Mouse (Mus musculus) hindbrain, embryonic 15.5 days (tissue): ENCODE data around the gene Olfr649. TPM values are rescaled to one million over a fixed set of nuclear protein-coding genes. Genes with fewer than 3 reads are reported as not detected.
A peak's percentile ranks its signal among the peaks of the same experiment; 100 is the strongest.

Experiments
- ATAC-seq: fragments of 200-750 bp; cut with Nextera tagmentation; 2 replicates; pipeline ENCODE4 v1.8.0; 2017; ENCODE audit warnings: low read depth, moderate number of reproducible peaks, moderate TSS enrichment; ENCODE audit not compliant: low FRiP score
- H3K27ac ChIP-seq: fragments of 300-500 bp; sonication (generic); replicated peaks from 2 replicates; pipeline ENCODE4 v1.5.1; 2015; ENCODE audit warnings: mild to moderate bottlenecking, inconsistent platforms
- H3K27me3 ChIP-seq: fragments of 300-500 bp; sonication (generic); 2 replicates; pipeline ENCODE4 v1.6.1; 2015; ENCODE audit warnings: control low read depth, inconsistent platforms
- H3K36me3 ChIP-seq: fragments of 300-500 bp; sonication (generic); 2 replicates; pipeline ENCODE4 v1.6.1; 2015; ENCODE audit warnings: control low read depth, inconsistent platforms
- H3K4me1 ChIP-seq: fragments of 300-500 bp; sonication (generic); replicated peaks from 2 replicates; pipeline ENCODE4 v1.6.1; 2015; ENCODE audit warnings: control low read depth, inconsistent platforms
- H3K4me2 ChIP-seq: fragments of 300-500 bp; sonication (generic); 2 replicates; pipeline ENCODE4 v1.6.1; 2015; ENCODE audit warnings: moderate library complexity, mild to moderate bottlenecking, inconsistent platforms
- H3K4me3 ChIP-seq: fragments of 300-500 bp; sonication (generic); 2 replicates; pipeline ENCODE4 v1.5.1; 2015; ENCODE audit warnings: mild to moderate bottlenecking, inconsistent platforms
- H3K9ac ChIP-seq: fragments of 300-500 bp; sonication (generic); 2 replicates; pipeline ENCODE4 v1.6.1; 2015; ENCODE audit warnings: inconsistent platforms
- H3K9me3 ChIP-seq: fragments of 300-500 bp; sonication (generic); 2 replicates; pipeline ENCODE4 v1.6.1; 2016; ENCODE audit warnings: control low read depth, inconsistent platforms
- WGBS: fragments of 180-500 bp; shearing (Covaris S2); methylation state at CpG from one replicate; pipeline ENCODE4 v1.1.7; 2015; 5-methylcytosine and 5-hydroxymethylcytosine counted together
- polyA plus RNA-seq: library from polyadenylated mRNA; unstranded; fragments of >200 nt; fragmentation: Nextera tagmentation; extraction: Ambion mirVana; gene quantifications from 2 replicates; pipeline ENCODE4 v1.2.1, GENCODE M21; 2015

Olfr649 gene
- polyA plus RNA-seq, result not detected in 2 replicates

DNA sequence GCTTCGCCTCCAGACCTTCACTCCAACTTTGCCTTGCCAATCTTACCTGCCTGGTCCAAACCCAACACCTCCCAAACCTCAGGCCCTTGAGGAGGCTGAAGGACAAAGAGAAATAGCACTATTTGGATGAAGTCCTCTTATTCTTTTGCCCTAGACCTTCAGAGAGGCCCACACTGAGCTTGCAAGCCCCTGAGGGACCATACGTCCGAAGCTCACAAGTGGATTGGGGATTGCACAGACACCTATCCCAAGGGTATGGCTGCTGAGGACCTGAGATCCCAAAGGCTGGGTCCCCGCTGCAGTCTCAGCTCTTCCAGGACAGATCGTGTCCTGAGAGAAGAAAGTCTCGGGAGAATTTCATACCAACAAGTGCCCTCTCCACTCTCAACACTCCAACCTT, at the start of gene Olfr649:
Gene Olfr649 (minus strand): TSS at position 101 of the 400 bp plus-strand sequence.
- Histone ChIP-seq H3K27me3 (no peaks in the 10 kb centered on the region), H3K4me1 (no peaks in the 10 kb centered on the region), H3K4me2 (no peak within 1 kb of the TSS), H3K4me3 (no peak within 1 kb of the TSS), H3K9me3 (no peaks in the 10 kb centered on the region), H3K27ac (no peak within 1 kb of the TSS), H3K9ac (no peak within 1 kb of the TSS), H3K36me3 (no peaks in the 10 kb centered on the region)
- 84% methylated on average over 6 of the region's 6 CpGs for WGBS
- ATAC-seq, result no peak

DNA sequence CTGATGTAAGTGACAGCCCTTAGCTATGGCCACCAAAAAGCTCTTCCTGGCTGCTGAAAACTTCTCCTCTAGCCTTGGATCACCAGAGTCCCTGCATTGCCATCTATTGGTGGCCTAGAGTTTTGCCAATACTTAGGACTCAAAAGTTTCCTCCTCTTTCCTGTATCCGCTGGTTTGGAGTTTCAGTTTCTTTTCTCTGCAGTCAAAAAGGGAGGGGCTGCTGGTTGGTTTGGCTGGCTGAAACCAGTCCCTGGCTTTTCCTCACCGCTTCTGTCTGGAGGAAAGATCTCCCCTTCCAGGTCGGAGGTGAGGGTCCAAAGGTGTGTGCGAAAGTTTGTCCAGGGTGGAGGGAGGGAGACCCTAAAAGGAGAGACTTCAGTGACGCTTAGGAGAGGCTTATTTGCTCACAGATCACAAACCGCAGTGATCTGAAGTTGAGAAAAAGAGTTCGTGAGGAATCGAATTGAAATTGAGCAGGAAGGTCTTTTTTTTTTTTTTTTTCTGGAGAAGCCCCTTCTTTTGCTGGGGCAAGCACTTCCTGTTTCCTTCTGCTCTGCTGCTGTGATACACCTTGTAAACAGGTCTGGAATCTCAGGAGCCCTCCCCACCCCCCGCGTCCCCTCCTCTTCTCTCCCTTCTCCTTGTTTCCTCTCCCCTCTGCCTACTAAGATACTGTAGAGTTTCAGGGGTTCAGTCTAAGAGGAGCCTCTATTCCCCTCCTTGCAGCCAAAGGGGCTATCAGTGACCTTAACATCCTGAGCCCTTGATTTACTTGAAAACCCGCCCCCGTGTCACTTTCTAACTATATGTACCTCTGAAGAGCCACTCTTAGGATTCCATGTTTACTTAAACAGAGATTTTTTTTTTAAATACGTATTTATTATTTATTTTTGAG, 48.7 kb upstream of the Olfr649 start, which contains the start of gene Trim34a:
Gene Trim34a (plus strand): TSS at position 171 of the 895 bp plus-strand sequence.
- H3K4me2 ChIP-seq, result peak within 1 kb of the TSS; percentile 44
- no peak within 1 kb of the TSS for H3K27ac ChIP-seq
- no peaks in the 10 kb centered on the region for H3K4me1 ChIP-seq
- H3K4me3 ChIP-seq, result peak within 1 kb of the TSS; percentile 35
- no peaks in the 10 kb centered on the region for H3K36me3 ChIP-seq
- WGBS, result 8% methylated on average over 13 of the region's 13 CpGs
- ATAC-seq, result peak; percentile 51; the same call in 1 of the 2 replicates
- H3K9ac ChIP-seq, result no peak within 1 kb of the TSS
- H3K9me3 ChIP-seq, result no peaks in the 10 kb centered on the region
- no peaks in the 10 kb centered on the region for H3K27me3 ChIP-seq

DNA sequence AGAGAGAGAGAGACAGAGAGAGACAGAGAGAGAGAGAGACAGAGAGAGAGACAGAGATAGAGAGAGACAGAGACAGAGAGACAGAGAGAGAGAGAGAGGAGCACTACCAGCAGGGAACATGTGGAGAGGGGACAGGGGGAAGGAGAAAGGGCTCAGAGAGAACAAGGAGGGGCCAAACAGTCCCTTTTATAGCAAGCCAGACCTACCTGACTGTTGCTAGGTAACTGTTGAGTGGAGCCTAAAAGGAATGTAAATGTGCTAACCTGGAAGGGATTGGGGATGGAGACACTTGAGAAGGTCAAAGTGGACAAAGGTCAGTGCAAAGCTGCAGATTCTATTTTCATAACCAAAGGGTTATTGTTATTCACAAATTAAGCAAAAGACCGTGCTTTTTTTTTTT, 47.8 kb upstream of the Olfr649 start:
- no peaks in the 10 kb centered on the region for H3K27me3 ChIP-seq
- H3K4me3 ChIP-seq, result no peak overlapping the region
- WGBS, result 56% methylated on average over 1 of the region's 1 CpGs
- H3K27ac ChIP-seq, result no peak overlapping the region
- no peak overlapping the region for H3K4me2 ChIP-seq
- no peaks in the 10 kb centered on the region for H3K9me3 ChIP-seq
- no peak overlapping the region for H3K9ac ChIP-seq
- H3K36me3 ChIP-seq, result no peaks in the 10 kb centered on the region
- ATAC-seq, result no peak
- no peaks in the 10 kb centered on the region for H3K4me1 ChIP-seq

DNA sequence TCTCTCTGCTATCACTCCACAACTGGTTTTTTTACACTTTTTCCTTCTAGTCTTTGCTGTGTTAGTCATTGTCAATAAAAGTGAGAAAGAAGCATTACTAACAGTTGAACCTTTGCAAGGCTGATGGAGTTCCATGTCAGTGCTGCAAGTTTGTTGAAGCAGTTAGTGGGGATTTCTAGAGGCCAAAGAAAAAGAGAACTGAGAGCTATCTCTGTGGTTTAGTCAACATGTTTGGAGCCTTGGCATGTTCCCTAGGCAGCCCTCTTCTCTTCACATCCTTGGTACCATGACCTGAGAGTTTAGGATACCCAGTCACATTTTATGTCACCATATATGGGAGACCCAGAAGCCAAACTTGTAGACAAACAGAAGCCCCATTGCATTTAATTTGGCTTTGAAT, 45.1 kb upstream of the Olfr649 start:
- Histone ChIP-seq H3K4me1 (no peaks in the 10 kb centered on the region), H3K36me3 (no peaks in the 10 kb centered on the region), H3K4me2 (no peak overlapping the region), H3K9me3 (no peaks in the 10 kb centered on the region), H3K4me3 (no peak overlapping the region), H3K9ac (no peak overlapping the region), H3K27me3 (no peaks in the 10 kb centered on the region), H3K27ac (no peak overlapping the region)
- ATAC-seq, result no peak

DNA sequence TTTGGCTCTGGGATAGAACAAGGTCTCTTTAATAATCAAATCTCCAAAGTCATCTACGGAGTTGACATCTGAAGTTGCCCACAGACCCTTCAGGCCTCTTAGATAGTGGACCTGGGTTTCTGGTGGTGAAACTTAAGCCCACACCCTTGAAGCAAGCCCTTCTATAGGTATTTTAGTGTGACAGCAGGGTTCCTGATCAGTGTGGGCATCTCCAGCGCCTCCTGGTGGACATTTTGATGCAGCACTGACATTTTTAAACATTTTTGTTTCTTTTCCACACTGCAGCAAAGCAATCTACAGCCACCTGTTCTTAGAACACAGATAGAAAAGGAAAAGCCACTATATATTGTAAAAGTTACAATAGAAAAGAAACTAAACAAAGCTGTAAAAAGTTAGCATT, 35.4 kb upstream of the Olfr649 start:
- Histone ChIP-seq H3K36me3 (no peaks in the 10 kb centered on the region), H3K4me2 (no peak overlapping the region), H3K9ac (no peak overlapping the region), H3K9me3 (no peaks in the 10 kb centered on the region), H3K27me3 (no peaks in the 10 kb centered on the region), H3K4me1 (no peaks in the 10 kb centered on the region), H3K27ac (no peak overlapping the region), H3K4me3 (no peak overlapping the region)
- WGBS, result 36% methylated on average over 2 of the region's 2 CpGs
- no peak for ATAC-seq

DNA sequence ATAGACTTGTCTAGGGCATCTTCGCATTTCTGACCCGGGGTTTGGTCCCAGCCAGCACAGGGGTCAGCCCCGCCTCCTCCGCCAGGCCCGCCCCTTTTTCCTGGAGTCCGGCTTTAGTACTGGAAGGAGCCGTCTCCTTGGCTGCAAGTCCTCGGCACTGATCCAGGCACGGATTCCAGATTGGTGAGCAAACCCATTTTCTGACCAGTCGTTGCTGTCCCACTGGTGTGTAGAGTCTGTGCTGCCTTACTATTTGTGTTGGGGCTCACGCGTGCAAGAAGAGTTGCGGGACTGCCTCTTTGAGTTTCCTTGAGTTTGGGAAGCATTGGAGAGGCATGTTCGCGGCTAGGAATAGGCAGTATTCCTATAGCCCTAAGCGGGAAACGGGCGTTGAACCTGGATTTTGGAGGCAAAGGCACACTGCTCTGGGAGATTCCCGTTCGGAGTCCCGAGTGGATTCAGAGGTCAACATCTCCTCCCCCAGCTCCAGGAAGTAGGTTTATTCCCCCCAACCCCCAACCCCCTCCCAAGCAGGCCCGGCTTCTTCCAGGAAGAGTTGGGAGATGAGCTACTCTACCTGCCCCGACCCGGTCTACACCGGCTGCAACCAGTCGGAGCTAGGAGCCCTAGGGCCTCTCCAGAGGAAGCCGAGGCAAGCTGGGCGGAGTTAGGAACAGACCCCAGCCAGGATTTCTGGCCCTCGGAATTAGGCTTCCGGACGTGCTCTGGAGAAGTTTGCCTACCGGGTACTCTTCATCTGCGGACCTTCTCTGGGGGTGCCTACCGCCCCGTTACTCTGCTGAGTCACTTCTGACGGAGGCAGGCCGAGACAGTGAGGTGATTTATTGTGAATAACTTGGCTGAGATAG, 23.1 kb upstream of the Olfr649 start, which contains the start of gene Trim6:
Gene Trim6 (plus strand): TSS at position 93 of the 869 bp plus-strand sequence.
- Histone ChIP-seq H3K4me1 (peaks cover 10% of the 10 kb centered on the region), H3K9me3 (no peaks in the 10 kb centered on the region), H3K4me3 (peak within 1 kb of the TSS; percentile 32), H3K36me3 (no peaks in the 10 kb centered on the region), H3K27me3 (0 out of 2 replicates have a peak, but pooled peaks cover 4% of the 10 kb centered on the region), H3K4me2 (peak within 1 kb of the TSS; percentile 55), H3K9ac (no peak within 1 kb of the TSS; the same call in none of the 2 replicates), H3K27ac (no peak within 1 kb of the TSS)
- peak; percentile 75 for ATAC-seq
- 3% methylated on average over 37 of the region's 37 CpGs for WGBS

DNA sequence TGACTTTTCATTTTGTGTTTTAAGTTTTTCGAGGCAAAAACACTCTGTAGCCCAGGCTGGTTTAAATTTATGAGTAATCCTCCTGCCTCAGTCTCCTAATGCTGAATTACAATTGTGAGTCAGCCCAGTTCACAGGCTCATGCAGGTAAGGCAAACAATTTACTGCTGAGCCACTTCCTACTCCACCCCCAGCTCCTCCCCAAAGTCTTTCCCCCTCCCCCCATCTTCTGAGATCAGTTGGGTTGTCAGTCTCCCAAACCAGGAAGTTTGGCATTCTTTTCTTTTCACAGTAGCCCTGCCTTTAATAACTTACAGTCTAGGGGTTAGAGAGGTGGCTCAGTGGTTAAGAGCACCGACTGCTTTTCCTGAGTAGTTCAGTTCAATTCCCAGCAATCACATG, 22.1 kb upstream of the Olfr649 start:
- Histone ChIP-seq H3K4me1 (peaks cover 10% of the 10 kb centered on the region), H3K36me3 (no peaks in the 10 kb centered on the region), H3K9ac (no peak overlapping the region), H3K27me3 (0 out of 2 replicates have a peak, but pooled peaks cover 4% of the 10 kb centered on the region), H3K4me2 (no peak overlapping the region), H3K9me3 (no peaks in the 10 kb centered on the region), H3K27ac (no peak overlapping the region), H3K4me3 (no peak overlapping the region)
- ATAC-seq, result no peak
- 87% methylated on average over 2 of the region's 2 CpGs for WGBS

DNA sequence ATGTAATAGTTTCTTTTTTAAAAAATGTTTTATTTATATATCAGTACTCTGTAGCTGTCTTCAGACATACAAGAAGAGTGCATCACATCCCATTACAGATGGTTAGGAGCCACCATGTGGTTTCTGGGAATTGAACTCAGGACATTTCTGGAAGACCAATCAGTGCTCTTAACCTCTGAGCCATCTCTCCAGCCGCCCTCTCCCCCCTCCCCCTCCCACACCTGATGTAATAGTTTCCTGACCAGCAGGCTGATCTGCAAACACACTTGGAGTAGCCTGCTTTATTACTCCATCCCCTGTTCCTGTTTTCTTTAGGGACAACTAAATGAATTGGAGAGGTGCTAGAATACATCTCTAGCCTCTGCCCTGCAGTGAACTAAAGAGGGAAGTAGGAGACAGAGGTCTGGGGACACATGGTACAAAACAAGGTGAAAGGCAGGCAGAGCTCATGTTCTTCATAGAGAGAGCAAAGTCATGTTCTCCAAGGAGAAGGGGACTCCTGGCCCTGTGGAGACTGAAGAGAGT, 20.3 kb upstream of the Olfr649 start:
- H3K27ac ChIP-seq, result no peak overlapping the region
- H3K9me3 ChIP-seq, result no peaks in the 10 kb centered on the region
- no peak for ATAC-seq
- 70% methylated on average over 1 of the region's 1 CpGs for WGBS
- 0 out of 2 replicates have a peak, but pooled peaks cover 4% of the 10 kb centered on the region for H3K27me3 ChIP-seq
- H3K4me1 ChIP-seq, result peaks cover 10% of the 10 kb centered on the region
- no peaks in the 10 kb centered on the region for H3K36me3 ChIP-seq
- no peak overlapping the region for H3K4me3 ChIP-seq
- H3K9ac ChIP-seq, result no peak overlapping the region
- H3K4me2 ChIP-seq, result no peak overlapping the region

DNA sequence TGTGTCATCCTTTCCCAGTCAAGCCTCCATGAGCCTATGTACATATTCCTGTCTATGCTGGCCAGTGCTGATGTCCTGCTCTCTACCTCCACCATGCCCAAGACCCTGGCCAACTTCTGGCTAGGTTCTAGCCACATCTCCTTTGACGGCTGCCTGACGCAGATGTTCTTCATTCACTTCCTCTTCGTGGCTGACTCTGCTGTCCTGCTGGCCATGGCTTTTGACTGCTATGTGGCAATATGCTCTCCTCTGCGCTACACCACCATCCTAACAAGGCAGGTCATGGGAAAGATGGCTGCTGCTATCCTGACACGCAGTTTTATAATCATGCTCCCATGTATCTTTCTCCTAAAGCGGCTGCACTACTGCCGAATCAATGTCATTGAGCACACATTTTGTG, 10.4 kb upstream of the Olfr649 start:
- no peak overlapping the region for H3K27ac ChIP-seq
- H3K36me3 ChIP-seq, result no peaks in the 10 kb centered on the region
- no peak overlapping the region for H3K4me2 ChIP-seq
- 95% methylated on average over 7 of the region's 7 CpGs for WGBS
- H3K9me3 ChIP-seq, result no peaks in the 10 kb centered on the region
- no peaks in the 10 kb centered on the region for H3K27me3 ChIP-seq
- no peak overlapping the region for H3K4me3 ChIP-seq
- no peaks in the 10 kb centered on the region for H3K4me1 ChIP-seq
- no peak for ATAC-seq
- no peak overlapping the region for H3K9ac ChIP-seq

DNA sequence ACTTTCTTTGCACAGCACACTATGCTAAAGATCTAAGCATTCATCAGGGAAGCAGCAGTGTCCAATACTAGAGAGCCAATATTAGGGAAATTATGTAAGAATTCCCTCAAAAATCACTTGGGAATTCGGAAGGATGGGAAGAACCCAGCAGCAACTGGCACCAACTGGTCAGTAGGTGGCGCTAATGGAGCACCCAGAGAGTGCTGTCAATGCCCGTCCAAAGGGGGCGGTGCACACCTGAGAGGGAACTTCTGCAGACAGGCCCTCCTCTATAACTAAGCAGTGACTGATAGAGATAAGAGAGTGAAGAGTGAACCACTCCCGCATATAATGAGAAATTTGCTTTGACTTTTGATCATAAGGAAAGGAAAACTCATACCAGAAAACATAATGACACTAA, 4.0 kb upstream of the Olfr649 start:
- 6% methylated on average over 5 of the region's 5 CpGs for WGBS
- Histone ChIP-seq H3K9ac (no peak overlapping the region), H3K4me1 (no peaks in the 10 kb centered on the region), H3K4me3 (no peak overlapping the region), H3K4me2 (no peak overlapping the region), H3K36me3 (no peaks in the 10 kb centered on the region), H3K9me3 (no peaks in the 10 kb centered on the region), H3K27ac (no peak overlapping the region), H3K27me3 (no peaks in the 10 kb centered on the region)
- no peak for ATAC-seq

DNA sequence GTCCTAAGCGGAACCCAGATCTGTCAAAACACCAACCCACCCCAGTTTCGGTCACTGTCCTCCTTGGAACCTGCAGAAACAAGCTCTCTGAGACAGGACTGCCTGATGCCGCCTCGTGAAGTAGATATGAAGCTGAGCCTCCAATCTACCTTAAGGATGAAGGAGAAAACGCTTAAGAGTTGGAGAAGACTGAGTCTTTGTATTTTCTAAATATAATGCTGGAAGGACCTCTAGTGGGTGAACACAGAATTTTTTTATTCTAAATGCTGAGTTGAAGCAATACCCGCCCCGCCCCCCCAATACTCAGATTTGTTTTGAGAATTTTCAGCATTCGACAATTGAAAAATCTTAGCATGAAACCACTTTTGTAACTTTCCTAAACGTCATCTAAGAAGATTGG, 4.5 kb downstream of the Olfr649 start:
- Histone ChIP-seq H3K36me3 (no peaks in the 10 kb centered on the region), H3K27me3 (no peaks in the 10 kb centered on the region), H3K4me2 (no peak overlapping the region), H3K9ac (no peak overlapping the region), H3K4me3 (no peak overlapping the region), H3K9me3 (no peaks in the 10 kb centered on the region), H3K27ac (no peak overlapping the region), H3K4me1 (no peaks in the 10 kb centered on the region)
- ATAC-seq, result no peak
- WGBS, result 57% methylated on average over 9 of the region's 9 CpGs

DNA sequence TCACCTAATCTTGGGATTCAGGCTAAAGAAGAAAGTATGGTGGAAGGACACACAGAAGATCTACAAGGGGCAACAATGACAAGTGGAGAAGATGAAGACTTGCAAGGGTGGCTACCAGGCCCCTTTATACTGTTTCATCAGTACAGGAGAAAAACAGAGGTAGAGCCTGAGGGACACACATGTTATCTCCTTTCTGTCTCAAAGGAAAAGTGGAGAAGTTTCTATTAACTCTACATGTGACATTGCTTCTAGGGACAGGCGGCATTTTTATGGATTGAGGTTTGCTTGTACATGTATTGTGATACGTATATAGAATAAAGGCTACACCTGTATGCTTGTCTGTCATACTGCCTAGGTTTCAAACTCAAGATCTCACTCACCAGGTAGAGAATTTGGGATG, 12.5 kb downstream of the Olfr649 start, which contains the start of gene Olfr648:
Gene Olfr648 (minus strand): TSS at position 101 of the 400 bp plus-strand sequence.
- no peak within 1 kb of the TSS for H3K4me2 ChIP-seq
- no peaks in the 10 kb centered on the region for H3K36me3 ChIP-seq
- no peaks in the 10 kb centered on the region for H3K4me1 ChIP-seq
- H3K27ac ChIP-seq, result no peak within 1 kb of the TSS
- no peaks in the 10 kb centered on the region for H3K9me3 ChIP-seq
- 97% methylated on average over 2 of the region's 2 CpGs for WGBS
- no peak within 1 kb of the TSS for H3K4me3 ChIP-seq
- no peak for ATAC-seq
- no peak within 1 kb of the TSS for H3K9ac ChIP-seq
- no peaks in the 10 kb centered on the region for H3K27me3 ChIP-seq
